Mouse (Mus musculus): ENCODE data around the gene Sf3a2.
A peak's percentile ranks its signal among the peaks of the same experiment; 100 is the strongest.
"Not testable (repeated sequence)": the region's sequence is repeated elsewhere in the genome, so short reads cannot be mapped to it uniquely, and the experiment has no call there.

Sf3a2 gene

DNA sequence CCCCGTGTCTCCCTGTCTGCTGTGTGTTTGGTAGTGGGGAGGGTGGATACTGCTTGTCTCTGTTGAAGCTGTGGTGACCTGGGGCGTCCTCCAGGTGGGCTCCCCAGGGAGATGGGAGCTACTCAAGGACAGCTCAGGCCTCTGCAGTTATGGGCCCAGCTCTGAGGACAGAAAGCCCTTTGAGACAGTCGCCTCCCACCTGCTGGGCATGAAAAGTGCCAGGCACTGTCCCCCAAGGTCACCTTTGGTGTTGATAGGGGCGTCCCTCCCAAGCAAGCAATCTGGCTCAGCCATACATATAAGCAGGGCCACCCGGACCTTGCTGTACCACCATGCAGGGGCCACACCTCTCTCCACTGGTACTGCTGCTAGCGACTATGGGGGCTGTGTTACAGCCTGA is 6.9 kb downstream of the Sf3a2 start, which contains the start of gene Amh:
Gene Amh (plus strand): TSS at position 328 of the 400 bp plus-strand sequence.
- no peak for DNase-seq (ENCODE audit: low spot score)

GRCm38 (mm10) chr10:80805322-80805721 is 7.3 kb downstream of the Sf3a2 start:
- no peak for DNase-seq (ENCODE audit: low spot score)

DNA sequence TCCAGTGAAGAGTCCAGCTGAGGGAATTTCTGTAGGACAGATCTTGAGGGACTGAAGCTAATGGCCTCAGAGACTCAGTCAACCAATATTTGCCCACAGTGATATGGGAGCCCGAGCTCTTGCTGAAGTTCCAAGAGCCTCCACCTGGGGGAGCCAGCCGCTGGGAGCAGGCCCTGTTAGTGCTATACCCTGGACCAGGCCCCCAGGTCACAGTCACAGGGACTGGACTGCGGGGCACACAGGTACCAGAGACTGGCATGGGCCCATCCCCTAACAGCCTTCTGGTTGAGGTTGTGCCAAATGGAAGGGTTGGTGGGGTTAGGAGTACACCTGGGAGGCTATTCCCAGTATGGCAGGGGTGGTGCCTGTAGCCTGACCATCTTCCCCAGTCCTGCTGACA is 7.9 kb downstream of the Sf3a2 start:
- peak; percentile 63 for DNase-seq (ENCODE audit: low spot score)

DNA sequence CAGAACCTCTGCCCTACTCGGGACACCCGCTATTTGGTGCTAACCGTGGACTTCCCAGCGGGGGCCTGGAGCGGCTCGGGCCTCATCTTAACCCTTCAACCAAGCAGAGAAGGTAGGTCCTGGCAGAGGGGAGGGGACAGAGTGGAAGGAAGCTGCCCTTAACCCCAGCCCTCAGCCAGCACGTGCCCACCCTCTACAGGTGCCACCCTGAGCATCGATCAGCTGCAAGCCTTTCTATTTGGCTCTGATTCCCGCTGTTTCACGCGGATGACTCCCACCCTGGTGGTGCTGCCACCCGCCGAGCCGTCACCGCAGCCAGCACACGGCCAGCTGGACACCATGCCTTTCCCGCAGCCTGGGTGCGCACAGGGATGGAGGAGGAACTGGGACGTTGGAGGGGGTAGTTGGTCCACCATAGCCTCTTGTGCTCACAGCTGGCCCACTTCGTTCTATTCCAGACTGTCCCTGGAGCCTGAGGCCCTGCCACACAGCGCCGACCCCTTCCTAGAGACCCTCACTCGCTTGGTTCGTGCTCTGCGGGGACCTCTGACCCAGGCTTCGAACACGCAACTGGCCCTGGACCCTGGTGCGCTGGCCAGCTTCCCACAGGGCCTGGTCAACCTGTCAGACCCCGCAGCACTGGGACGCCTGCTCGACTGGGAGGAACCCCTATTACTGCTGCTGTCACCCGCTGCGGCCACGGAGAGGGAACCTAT is 8.5 kb downstream of the Sf3a2 start:
- no peak for DNase-seq (ENCODE audit: low spot score)

DNA sequence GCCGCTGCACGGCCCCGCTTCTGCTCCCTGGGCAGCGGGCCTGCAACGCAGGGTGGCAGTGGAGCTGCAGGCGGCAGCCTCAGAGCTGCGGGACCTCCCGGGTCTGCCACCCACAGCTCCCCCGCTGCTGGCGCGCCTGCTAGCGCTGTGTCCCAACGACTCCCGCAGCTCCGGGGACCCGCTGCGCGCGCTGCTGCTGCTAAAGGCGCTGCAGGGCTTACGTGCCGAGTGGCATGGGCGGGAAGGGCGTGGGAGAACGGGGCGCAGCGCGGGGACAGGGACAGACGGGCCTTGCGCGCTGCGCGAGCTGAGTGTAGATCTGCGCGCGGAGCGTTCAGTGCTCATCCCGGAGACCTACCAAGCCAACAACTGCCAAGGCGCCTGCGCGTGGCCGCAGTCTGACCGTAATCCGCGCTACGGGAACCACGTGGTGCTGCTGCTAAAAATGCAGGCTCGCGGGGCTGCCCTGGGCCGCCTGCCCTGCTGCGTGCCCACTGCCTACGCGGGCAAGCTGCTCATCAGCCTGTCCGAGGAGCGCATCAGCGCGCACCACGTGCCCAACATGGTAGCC is 9.1 kb downstream of the Sf3a2 start:
- DNase-seq (ENCODE audit: low spot score), result no peak

GRCm38 (mm10) chr10:80808099-80808984 is 10.3 kb downstream of the Sf3a2 start:
- no peak for DNase-seq (ENCODE audit: low spot score)

DNA sequence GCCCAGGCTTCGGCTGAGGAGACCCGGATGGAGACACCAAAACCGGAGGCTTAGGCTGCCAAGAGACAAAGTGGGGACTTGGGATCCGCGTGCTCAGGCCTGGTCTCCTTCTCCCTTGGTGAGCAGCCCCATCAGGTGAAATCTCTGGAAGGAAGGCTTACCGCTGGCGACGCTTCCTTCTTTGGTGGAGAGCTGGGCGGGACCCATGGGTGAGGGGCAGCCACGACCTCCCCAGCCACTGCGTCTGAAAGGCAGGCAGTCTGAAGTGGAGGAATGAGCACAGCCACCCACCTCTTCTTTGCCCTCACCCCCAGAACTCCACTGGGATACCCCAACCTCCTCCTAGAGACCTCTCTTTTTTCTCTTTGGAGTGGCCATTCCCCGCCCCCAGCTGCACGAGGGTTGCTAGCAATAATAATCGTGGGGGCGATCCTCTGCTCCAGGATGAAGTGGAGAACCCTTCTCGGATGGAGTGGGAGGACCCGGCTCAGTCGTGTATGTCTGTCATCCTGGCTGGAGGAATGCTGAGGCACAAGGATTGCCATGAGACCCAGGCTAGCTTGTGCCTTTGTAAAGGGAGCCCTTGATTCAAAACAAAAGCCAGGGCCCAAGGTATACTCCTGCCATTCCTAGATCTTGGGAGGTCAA is 11.1 kb downstream of the Sf3a2 start:
- no peak for DNase-seq (ENCODE audit: low spot score)

DNA sequence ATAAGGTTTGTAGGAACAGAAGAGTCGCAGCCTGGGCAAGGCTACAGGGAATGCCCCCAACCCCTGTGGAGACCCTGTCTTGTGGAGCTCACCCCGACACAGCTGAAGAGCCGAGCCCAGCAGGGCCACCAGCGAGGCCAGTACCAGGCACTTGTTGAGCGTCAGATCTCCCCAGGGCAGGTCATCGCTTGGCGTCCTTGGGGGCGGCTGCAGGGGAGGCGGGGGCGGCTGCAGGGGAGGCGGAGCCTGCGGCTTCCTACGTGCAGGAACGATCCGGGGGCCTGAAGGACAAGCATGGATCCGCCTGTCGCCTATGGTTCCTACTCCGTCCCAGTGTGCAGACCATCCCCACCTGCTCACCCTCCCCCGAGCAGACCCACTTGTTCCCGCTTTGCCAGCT is 12.1 kb downstream of the Sf3a2 start:
- no peak for DNase-seq (ENCODE audit: low spot score)

GRCm38 (mm10) chr10:80812391-80813041 is 14.5 kb downstream of the Sf3a2 start:
- DNase-seq (ENCODE audit: low spot score), result no peak

- no peak for DNase-seq (ENCODE audit: low spot score)
Measured at GRCm38 (mm10) chr10:80813366-80813765, 15.4 kb downstream of the Sf3a2 start, which contains the start of gene Jsrp1. Gene Jsrp1, minus strand, starts transcription at chr10:80813498.

- DNase-seq (ENCODE audit: low spot score), result no peak
Measured at GRCm38 (mm10) chr10:80814800-80815199, 16.8 kb downstream of the Sf3a2 start.

DNA sequence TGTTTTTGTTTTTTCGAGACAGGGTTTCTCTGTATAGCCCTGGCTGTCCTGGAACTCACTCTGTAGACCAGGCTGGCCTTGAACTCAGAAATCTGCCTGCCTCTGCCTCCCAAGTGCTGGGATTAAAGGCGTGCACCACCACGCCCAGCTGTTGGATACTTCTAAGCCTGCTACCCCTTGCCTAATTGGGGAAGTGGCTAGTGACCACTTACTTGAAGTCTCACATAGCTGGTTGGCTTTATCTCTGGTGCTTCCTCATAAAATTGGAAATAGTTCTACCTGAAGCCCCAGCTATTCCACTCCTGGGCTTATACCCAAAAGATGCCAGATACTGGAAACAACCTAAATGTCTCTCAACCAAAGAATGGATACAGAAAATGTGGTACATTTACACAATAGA is 18.3 kb downstream of the Sf3a2 start:
- DNase-seq (ENCODE audit: low spot score), result not testable (repeated sequence)

DNA sequence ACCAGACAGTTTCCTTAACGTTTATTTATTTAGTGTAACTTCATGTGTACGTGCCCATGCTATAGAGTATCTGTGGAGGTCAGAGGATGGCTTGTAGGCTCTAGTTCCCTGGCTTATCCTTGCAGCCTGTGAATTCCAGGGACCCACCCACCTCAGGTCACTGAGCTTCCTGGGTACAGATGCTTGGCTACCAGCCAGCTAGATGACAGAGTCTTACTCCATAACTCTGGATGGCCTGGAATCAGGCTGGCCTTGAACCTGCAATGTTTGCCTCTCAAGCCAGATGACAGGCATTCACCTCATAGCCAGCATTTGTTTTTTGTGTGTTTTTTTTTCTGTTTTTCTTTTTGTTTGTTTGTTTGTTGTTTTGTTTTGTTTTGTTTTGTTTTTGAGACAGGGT is 19.2 kb downstream of the Sf3a2 start:
- DNase-seq (ENCODE audit: low spot score), result no peak

DNA sequence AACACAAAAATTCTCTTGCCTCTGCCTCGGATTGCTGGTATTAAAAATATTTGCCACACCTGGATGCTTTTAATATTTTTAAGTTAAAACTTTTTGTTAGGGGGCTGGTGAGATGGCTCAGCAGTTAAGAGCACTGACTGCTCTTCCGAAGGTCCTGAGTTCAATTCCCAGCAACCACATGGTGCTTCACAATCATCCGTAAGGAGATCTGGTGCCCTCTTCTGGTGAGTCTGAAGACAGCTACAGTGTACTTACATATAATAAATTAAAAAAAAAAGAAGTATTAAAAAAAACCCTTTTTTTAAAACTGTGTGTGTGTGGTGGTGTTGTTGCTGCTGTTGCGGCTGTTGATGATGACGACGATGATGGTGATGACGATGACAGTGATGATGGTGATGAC is 20.0 kb downstream of the Sf3a2 start:
- DNase-seq (ENCODE audit: low spot score), result not testable (repeated sequence)

- DNase-seq (ENCODE audit: low spot score), result no peak
Measured at GRCm38 (mm10) chr10:80818599-80819281, 20.7 kb downstream of the Sf3a2 start.

DNA sequence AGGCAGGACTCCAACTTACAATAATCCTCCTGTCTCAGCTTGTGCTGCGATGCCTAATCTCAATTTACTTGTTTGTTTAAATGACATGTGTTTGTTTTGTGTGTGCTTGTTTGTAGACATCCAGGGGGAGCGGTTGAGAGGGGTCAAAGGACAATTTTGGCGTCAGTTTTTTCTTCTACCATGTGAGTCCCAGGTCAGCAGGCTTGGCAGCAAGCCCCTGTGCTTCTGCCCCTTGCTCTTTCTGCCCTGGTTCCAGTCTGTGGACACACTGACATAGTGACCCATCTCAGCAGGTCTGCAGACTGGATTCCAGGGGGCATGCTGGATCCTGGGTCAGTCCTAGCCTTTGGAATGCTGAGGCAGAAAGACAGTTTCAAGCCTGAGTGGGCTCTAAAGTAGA is 21.4 kb downstream of the Sf3a2 start:
- no peak for DNase-seq (ENCODE audit: low spot score)

DNA sequence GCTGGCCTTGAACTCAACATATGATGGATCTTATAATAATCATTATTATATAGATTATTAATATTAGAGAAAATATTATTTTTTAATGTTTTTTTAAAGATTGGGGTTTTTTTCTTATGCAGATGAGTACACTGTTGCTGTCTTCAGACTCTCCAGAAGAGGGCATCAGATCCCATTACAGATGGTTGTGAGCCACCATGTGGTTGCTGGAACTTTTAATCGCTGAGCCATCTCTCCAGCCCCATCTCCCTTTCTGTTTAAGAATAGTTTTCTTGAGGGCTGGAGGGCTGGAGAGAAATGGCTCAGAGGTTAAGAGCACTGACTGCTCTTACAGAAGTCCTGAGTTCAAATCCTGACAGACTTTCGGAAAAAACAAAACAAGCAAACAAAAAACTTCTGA is 24.0 kb downstream of the Sf3a2 start:
- no peak for DNase-seq (ENCODE audit: low spot score)

GRCm38 (mm10) chr10:80822528-80822927 is 24.5 kb downstream of the Sf3a2 start:
- DNase-seq (ENCODE audit: low spot score), result no peak

GRCm38 (mm10) chr10:80823316-80823715 is 25.3 kb downstream of the Sf3a2 start:
- DNase-seq (ENCODE audit: low spot score), result no peak

DNA sequence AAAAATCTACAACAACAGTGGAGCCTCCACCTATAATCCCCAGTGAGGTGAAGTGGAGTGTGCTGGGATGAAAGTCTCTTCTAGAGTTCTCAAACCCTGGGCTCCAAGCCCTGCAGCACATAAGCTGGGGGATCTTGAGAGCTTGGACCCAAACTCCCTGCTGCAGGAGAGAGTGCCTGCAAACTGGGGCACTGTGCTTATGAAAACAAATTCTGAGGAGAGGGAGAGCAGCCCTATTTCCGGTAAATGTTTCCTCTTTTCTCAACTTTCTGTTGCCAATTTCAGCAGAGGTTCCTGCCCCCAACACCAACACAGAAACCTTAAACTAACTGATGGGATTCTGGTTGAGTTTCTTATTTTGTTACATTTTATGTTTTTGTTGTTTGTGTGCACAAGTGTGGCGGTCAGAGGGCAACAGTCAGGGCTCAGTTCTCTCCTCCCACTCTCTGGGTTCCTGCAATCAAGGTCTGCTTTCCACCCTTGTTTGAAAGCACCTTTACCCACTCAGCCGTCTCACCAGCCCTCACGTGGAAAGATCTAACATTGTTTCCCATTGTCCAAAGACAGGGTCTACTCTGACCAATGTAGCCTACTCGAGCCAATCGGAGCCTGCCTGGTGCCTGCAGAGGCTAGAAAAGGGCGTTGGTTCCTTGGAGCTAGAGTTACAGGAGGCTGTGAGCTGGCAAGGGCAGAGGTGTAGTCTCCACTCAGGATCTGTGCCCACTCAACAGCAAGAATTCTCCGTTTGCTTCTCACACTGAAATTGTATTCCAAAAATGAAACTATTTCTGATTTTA is 26.0 kb downstream of the Sf3a2 start:
- DNase-seq (ENCODE audit: low spot score), result no peak

All from ovary, postnatal 10 days (tissue).